Mouse (Mus musculus) brain, adult 2 months (tissue): ENCODE results near the gene Ptov1.

Experiments
- DNase-seq: peaks from one replicate; pipeline ENCODE4 v3.0.0; 2011; ENCODE audit warnings: low read depth, low spot score

Ptov1 gene

GRCm38 (mm10) chr7:44869697-44870528 is at the start of gene Ptov1:
TSS of gene Ptov1 (minus strand) at chr7:44869788.
- DNase-seq, result peak; percentile 100

- DNase-seq, result no peak
Observed at GRCm38 (mm10) chr7:44919127-44919526, 49.5 kb upstream of the Ptov1 start.

GRCm38 (mm10) chr7:44918219-44918618 is 48.6 kb upstream of the Ptov1 start:
- DNase-seq, result no peak

- no peak for DNase-seq
Observed at GRCm38 (mm10) chr7:44916881-44917280, 47.3 kb upstream of the Ptov1 start.

- DNase-seq, result no peak
Observed at GRCm38 (mm10) chr7:44916191-44916590, 46.6 kb upstream of the Ptov1 start.

GRCm38 (mm10) chr7:44915314-44915713 is 45.7 kb upstream of the Ptov1 start:
- no peak for DNase-seq

GRCm38 (mm10) chr7:44914396-44914795 is 44.8 kb upstream of the Ptov1 start:
- DNase-seq, result no peak

GRCm38 (mm10) chr7:44908706-44909476 is 39.3 kb upstream of the Ptov1 start:
- peak; percentile 86 for DNase-seq

GRCm38 (mm10) chr7:44905430-44905829 is 35.8 kb upstream of the Ptov1 start:
- peak; percentile 83 for DNase-seq

- DNase-seq, result peak; percentile 62
Observed at GRCm38 (mm10) chr7:44901230-44901722, 31.7 kb upstream of the Ptov1 start.

GRCm38 (mm10) chr7:44900632-44901031 is 31.0 kb upstream of the Ptov1 start:
- no peak for DNase-seq

GRCm38 (mm10) chr7:44898607-44899006 is 29.0 kb upstream of the Ptov1 start:
- no peak for DNase-seq

GRCm38 (mm10) chr7:44896499-44896898 is 26.9 kb upstream of the Ptov1 start:
- DNase-seq, result no peak

GRCm38 (mm10) chr7:44895593-44896434 is 26.2 kb upstream of the Ptov1 start, which contains the start of gene Fuz:
TSS of gene Fuz (plus strand) at chr7:44896079.
- DNase-seq, result peak; percentile 99

- peak; percentile 68 for DNase-seq
Observed at GRCm38 (mm10) chr7:44895206-44895592, 25.6 kb upstream of the Ptov1 start.

- no peak for DNase-seq
Observed at GRCm38 (mm10) chr7:44894175-44894574, 24.6 kb upstream of the Ptov1 start.

GRCm38 (mm10) chr7:44893197-44893596 is 23.6 kb upstream of the Ptov1 start:
- no peak for DNase-seq

GRCm38 (mm10) chr7:44892276-44892921 is 22.8 kb upstream of the Ptov1 start, which contains the start of gene Med25:
TSS of gene Med25 (minus strand) at chr7:44892712.
- DNase-seq, result peak; percentile 97

GRCm38 (mm10) chr7:44891611-44892010 is 22.0 kb upstream of the Ptov1 start:
- DNase-seq, result no peak

- no peak for DNase-seq
Observed at GRCm38 (mm10) chr7:44890737-44891136, 21.1 kb upstream of the Ptov1 start.

GRCm38 (mm10) chr7:44890180-44890579 is 20.6 kb upstream of the Ptov1 start:
- DNase-seq, result no peak
